Mouse (Mus musculus): ENCODE results near the gene Brat1. TPM values are rescaled to one million over a fixed set of nuclear protein-coding genes. Genes with fewer than 3 reads are reported as not detected.
"Not testable (repeated sequence)": the region's sequence is repeated elsewhere in the genome, so short reads cannot be mapped to it uniquely, and the experiment has no call there.

Brat1 gene
- total RNA-seq (2015; ENCODE audit: low replicate concordance): 0.96 and 2.3 TPM in 2 replicates
- total RNA-seq (2017; ENCODE audit: low replicate concordance): 2.2 and 2.8 TPM in 2 replicates

- peak; percentile 89 for ATAC-seq (replicated peaks; ENCODE audit: low FRiP score, poor library complexity, severe bottlenecking)
Observed at GRCm38 (mm10) chr5:140704378-140705251, at the start of gene Brat1. Gene Brat1 (plus strand): TSS chr5:140705011.

GRCm38 (mm10) chr5:140659607-140660272, 45.1 kb upstream of the Brat1 start:
- no peak for ATAC-seq (replicated peaks; ENCODE audit: low FRiP score, poor library complexity, severe bottlenecking)

DNA sequence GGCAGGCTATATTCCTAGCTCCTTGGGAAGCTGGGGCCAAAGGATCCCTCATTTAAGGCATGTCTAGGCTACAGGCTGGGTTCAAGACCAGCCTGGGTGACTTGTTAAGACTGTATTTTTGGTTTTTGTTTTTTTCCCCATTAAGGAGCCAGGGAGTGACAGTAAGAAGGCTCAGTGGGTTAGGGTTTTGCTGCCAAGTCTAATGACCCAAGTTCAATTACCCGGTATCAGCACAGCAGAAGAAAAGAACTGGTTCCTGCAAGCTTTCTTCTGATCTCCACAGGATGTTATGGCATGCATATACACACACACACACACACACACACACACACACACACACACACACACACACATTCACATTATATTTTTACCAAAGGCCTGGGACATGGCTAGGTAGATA, 44.4 kb upstream of the Brat1 start:
- no peak for ATAC-seq (replicated peaks; ENCODE audit: low FRiP score, poor library complexity, severe bottlenecking)

DNA sequence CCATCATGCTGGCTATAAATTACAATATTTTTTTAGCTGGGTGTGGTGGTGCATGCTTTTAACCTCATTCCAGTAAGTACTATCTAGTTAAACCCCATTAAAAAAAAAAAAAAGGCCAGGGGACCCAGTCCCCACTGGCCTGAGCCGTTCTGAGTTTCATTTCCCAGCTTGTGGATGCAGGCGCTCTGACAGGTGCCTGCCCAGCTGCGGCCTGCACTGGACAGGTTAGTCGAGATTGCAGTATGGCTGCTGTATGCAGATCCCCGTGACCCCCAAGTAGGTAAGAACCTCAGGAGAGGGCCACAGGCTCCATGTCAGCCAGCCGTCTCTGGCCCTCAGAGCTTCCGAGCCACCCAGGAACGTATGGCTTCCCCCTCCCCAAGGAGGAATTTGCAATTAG, 43.4 kb upstream of the Brat1 start:
- no peak for ATAC-seq (replicated peaks; ENCODE audit: low FRiP score, poor library complexity, severe bottlenecking)

DNA sequence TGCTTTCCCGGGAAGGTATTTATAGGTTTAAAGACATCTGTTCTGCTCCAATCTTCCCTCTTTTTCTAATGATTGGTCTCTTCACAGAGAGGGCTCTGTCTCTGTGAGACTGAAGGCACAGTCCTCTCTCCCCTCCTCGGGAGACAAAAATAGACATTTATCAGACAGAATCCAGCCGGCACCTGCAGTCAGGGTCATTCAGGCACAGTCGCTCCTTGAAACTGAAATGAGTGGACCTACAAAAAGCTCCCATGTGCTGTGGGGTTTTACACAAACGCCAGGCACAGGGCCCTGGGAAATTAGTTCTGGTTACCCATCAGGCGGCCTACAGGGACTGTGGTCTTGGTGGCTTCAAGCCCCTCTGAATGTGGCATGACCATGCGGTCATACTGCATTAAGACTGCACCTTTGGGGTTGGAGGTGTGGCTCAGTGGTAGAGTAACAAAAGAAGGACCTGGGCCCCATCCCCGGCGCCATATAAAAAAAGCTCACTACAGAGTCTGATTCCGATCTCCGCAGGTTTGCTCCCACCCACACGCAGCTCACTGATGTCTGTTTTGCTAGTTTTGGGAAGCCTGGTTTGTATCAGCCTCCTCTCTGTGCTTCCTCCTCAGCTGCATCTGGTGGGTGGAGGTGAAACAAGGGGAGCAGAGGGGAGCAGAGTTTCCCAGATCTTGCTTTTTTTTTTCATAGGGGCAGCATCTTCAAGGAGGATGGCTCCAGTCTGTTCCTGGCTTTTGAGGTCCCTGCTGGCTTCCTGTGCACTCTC, 42.8 kb upstream of the Brat1 start:
- ATAC-seq (replicated peaks; ENCODE audit: low FRiP score, poor library complexity, severe bottlenecking): no peak

GRCm38 (mm10) chr5:140662741-140663592, 41.8 kb upstream of the Brat1 start:
- ATAC-seq (replicated peaks; ENCODE audit: low FRiP score, poor library complexity, severe bottlenecking): no peak

DNA sequence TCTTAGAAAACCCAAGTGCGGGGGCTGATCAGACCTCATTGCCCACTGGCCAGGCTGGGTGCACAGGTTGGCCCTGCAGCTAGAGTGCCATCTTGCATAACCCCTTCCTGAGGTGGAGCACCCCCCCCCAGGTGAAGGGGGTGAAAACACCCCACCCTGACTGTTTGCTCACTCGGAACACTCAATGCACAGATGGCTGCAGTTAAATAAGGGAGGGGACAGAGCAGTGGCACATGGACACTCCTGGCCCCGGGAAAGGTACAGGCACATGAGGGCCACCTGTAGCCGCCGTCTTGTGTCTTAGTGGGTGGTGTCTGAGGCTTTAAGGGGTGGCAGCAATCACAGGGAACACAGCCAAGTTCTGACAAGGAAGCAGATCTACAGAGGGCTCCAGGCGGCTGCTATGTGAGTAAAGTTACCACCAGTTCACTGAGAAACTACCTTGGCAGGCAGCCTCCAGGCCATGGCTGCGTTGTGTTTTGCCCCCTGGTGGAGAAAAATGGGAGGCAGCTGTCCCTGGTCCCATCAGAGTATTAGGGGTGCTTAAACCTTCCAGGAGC, 41.1 kb upstream of the Brat1 start:
- 0 out of 2 replicates have a peak, but pooled peaks have one; percentile 51 for ATAC-seq (replicated peaks; ENCODE audit: low FRiP score, poor library complexity, severe bottlenecking)

- ATAC-seq (replicated peaks; ENCODE audit: low FRiP score, poor library complexity, severe bottlenecking): no peak
Observed at GRCm38 (mm10) chr5:140672115-140672514, 32.7 kb upstream of the Brat1 start.

DNA sequence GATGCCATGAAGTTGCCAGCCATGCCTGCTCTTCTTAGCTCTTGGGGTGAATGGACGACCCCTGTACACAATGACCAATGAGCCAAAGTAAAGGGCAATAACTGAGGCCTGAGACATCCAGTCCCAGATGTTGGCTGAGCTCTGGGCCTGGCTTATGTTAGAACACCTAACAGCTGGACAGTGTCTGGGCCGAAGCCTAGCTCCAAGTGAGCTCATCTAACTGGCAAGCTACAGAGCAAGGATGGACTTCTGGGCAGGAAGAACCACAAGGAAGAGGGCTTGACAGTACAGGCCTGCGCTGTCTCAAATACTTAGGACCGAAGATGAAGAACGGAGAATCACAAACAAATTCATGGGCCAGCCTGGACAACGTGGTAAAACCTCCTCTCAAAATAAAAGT, 32.2 kb upstream of the Brat1 start:
- not testable (repeated sequence) for ATAC-seq (replicated peaks; ENCODE audit: low FRiP score, poor library complexity, severe bottlenecking)

DNA sequence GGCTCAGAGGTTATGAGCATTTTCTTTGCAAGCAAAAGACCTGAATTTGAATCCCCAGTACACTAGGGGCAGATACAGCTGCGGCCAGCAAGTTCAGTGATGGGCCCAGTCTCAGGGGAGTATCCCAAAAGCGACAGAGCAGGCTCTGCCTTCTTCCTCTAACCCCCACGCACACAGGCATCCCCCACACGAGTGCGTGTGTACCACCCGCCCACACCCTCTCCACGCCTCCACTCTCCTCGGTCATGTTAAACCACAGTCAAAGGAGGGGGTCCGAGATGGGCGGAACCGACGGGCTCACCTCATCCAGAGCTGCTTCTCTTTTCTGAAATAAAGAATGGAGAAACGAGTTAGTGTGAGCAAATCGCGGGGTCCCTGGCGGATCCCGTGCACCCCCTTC, 30.8 kb upstream of the Brat1 start:
- ATAC-seq (replicated peaks; ENCODE audit: low FRiP score, poor library complexity, severe bottlenecking): no peak

- no peak for ATAC-seq (replicated peaks; ENCODE audit: low FRiP score, poor library complexity, severe bottlenecking)
Observed at GRCm38 (mm10) chr5:140675079-140675478, 29.7 kb upstream of the Brat1 start.

- ATAC-seq (replicated peaks; ENCODE audit: low FRiP score, poor library complexity, severe bottlenecking): no peak
Observed at GRCm38 (mm10) chr5:140675640-140676039, 29.2 kb upstream of the Brat1 start.

DNA sequence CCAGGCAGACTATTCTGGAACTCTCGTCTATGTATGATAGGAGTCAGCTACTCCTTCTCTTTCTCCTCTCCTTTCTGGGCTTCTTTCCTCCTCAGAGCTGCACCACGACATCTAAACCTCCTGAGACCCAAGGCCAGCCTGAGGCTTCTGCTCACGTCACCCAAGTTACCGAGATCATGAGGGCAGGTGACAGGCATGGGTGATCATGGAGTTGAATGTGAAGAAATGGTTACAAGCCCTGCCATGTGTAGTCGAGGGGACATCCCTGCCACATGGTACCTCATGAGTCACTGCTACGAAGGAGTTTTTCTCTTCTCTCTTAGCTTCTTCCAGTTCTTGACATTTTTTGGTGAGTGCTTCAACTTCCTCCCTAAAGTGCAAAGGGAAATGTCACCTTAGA, 27.7 kb upstream of the Brat1 start:
- ATAC-seq (replicated peaks; ENCODE audit: low FRiP score, poor library complexity, severe bottlenecking): no peak

DNA sequence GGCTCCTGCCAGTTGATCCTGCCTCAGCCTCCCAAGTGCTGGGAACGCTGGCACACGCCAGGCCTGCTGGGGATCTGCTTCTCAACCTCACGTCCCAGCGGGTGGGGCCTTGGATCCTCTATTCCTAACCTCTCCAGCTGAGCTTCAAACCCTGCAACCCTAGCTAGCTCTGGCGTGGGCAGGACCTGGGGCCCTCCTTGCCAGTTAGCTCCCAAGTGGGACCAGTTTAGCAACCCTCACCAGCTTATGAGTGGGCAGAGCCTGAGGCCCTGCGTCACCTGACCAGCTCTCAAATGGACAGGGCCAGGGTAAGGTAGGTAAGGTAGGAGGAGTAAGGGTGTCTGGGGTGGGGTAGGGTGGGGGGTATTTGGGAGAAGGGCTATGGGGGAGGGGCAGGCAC, 24.8 kb upstream of the Brat1 start:
- ATAC-seq (replicated peaks; ENCODE audit: low FRiP score, poor library complexity, severe bottlenecking): no peak

DNA sequence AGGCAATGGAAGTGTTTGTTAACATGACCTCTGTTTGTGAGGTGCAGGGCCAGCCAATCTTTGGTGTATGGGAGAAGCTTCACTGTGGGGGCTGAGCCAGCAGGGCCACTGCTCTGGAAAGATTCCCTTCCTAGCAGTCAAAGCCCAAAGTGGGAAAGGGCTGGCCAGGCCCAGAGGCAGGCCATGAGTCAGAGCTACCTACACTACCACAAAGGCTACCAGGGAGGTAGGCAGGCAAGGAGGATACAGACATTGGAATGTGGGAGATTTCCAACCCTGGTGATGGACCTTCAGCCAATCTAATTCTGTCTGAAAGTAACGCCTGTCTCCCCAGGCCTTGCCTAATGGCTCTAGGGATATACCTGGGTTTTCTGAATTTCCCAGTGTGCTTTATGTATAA, 23.9 kb upstream of the Brat1 start:
- ATAC-seq (replicated peaks; ENCODE audit: low FRiP score, poor library complexity, severe bottlenecking): no peak

DNA sequence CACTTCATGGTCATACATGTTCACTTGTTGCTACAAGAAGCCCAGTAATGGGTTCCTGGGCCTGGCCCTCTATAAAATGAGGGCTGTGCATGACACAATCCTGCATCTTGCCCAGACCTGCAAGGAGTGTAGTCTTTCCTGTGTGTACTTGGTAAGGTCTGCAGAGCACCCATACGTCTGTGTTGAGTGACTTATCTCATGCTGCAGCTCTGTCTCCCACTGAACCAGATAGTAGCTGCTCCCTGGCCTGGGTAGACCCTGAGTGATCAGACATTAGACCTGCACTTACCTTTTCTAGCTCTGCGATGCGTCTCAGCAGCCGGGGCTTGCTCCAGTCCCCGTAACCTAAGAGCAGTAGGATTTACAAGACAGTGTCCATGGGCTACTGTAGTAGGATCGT, 22.7 kb upstream of the Brat1 start:
- no peak for ATAC-seq (replicated peaks; ENCODE audit: low FRiP score, poor library complexity, severe bottlenecking)

DNA sequence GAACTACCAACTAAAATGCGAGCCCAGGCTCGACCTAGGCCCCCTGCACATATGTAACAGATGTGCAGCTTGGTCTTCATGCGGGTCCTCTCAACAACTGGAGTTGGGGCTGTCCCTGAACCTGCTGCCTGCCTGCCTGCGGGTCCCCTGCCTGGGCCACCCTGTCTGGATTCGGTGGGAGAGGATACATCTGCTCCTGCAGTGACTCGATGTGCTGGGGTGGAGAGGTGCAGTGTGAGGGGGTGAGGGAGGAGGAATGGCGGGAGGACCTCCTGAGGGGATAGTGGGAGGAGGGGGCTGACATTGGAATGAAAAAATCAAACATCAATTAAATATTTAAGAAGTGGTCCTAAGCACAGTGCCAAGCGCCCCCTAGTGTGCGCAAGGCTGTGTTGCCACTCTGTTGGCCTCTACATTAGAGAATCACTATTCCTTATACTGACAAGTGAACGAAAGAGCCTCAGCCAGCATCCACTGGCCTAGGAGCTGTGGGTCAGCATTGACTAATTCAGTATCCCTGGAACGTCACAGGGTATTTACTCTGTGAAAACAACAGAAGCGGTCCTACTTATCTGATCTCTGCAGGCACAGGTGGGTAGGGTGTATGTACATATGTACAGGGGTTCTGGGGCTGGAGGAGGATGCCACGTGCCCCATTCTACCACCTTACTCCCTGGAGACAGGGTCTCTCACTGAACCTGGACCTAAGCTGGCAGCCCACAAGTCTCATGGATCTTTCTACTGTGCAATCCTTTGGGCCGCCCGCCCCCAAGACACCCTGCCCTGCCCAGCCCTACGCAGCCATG, 20.3 kb upstream of the Brat1 start:
- peak; percentile 62; the same call in 1 of the 2 replicates for ATAC-seq (replicated peaks; ENCODE audit: low FRiP score, poor library complexity, severe bottlenecking)

- no peak for ATAC-seq (replicated peaks; ENCODE audit: low FRiP score, poor library complexity, severe bottlenecking)
Observed at GRCm38 (mm10) chr5:140688434-140688833, 16.4 kb upstream of the Brat1 start.
